Mouse (Mus musculus) C2C12 (cell line): ENCODE data around the gene Gast.

ENCODE experiments used
- CEBPB ChIP-seq: IDR thresholded peaks from one replicate; pipeline ENCODE4 v1.6.1; 2011; ENCODE audit warnings: low read depth, mild to moderate bottlenecking, control low read depth, moderate library complexity
- CTCF ChIP-seq: IDR thresholded peaks from one replicate; pipeline ENCODE4 v1.5.1; 2011; ENCODE audit not compliant: control insufficient read depth, insufficient read depth, insufficient read length
- FOSL1 ChIP-seq: IDR thresholded peaks from one replicate; pipeline ENCODE4 v1.8.0; 2011; ENCODE audit warnings: mild to moderate bottlenecking, low read length; ENCODE audit not compliant: poor library complexity, insufficient read depth, severe bottlenecking
- MAX ChIP-seq: IDR thresholded peaks from one replicate; pipeline ENCODE4 v1.6.1; 2011; ENCODE audit warnings: mild to moderate bottlenecking, control low read depth
- MYOD1 ChIP-seq: IDR thresholded peaks from one replicate; pipeline ENCODE4 v1.6.1; 2011; ENCODE audit warnings: low read depth; ENCODE audit not compliant: control insufficient read depth, insufficient read length
- USF1 ChIP-seq: IDR thresholded peaks from one replicate; pipeline ENCODE4 v1.6.1; 2011; ENCODE audit warnings: low read depth, mild to moderate bottlenecking, control low read depth, moderate library complexity

DNA sequence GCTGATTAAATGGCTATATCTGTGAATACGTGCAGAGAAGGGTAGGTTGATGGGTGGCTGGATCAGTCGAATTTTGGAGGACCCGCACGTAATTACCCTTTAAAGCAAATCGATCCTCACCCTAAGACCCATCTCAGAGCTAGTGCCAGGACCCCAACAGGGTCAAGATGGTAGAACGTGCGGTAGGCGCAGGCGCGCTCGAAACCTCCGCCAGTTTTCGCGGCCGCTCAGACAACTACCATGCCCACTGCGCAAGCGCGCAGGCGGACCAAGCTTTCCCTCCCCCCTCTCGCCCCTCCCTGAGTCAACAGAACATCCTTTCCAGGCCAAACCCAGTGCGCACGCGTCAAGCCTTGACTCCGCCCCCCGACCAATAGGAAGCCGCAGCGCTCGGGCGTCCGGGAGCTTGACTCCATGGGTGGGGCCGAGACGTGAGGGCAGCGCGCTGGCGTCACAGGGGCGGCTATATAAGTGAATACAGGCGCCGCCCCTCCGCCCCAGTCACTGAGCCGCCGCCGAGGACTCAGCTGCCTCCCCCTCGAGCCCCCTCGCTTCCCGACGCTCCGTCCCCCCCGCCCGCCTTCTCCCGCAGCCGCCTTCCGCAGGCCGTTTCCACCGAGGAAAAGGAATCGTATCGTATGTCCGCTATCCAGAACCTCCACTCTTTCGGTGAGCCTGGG is 14.6 kb upstream of the Gast start, which contains the start of gene Eif1:
- TF ChIP-seq CTCF (no peak), MAX (no peak), MYOD1 (no peak), USF1 (no peak), FOSL1 (no peak), CEBPB (no peak)
